Mouse (Mus musculus) liver, embryonic 12.5 days (tissue): ENCODE results near the gene Tle2. TPM values are rescaled to one million over a fixed set of nuclear protein-coding genes. Genes with fewer than 3 reads are reported as not detected.

Experiments used
- ATAC-seq: fragments of 200-750 bp; cut with Nextera tagmentation; 2 replicates; pipeline ENCODE4 v1.8.0; 2017; ENCODE audit warnings: moderate number of reproducible peaks, mild to moderate bottlenecking, moderate library complexity
- H3K27ac ChIP-seq: fragments of 300-500 bp; sonication (generic); 2 replicates; pipeline ENCODE4 v1.5.1; 2016; ENCODE audit warnings: mild to moderate bottlenecking
- H3K27me3 ChIP-seq: fragments of 300-500 bp; sonication (generic); replicated peaks from 2 replicates; pipeline ENCODE4 v1.6.1; 2016; ENCODE audit warnings: mild to moderate bottlenecking, moderate library complexity
- H3K36me3 ChIP-seq: fragments of 300-500 bp; sonication (generic); 2 replicates; pipeline ENCODE4 v1.6.1; 2016; ENCODE audit warnings: mild to moderate bottlenecking, moderate library complexity
- H3K4me1 ChIP-seq: fragments of 300-500 bp; sonication (generic); 2 replicates; pipeline ENCODE4 v1.6.1; 2016
- H3K4me2 ChIP-seq: fragments of 300-500 bp; sonication (generic); 2 replicates; pipeline ENCODE4 v1.6.1; 2016; ENCODE audit warnings: mild to moderate bottlenecking, moderate library complexity
- H3K4me3 ChIP-seq: fragments of 300-500 bp; sonication (generic); 2 replicates; pipeline ENCODE4 v1.5.1; 2016; ENCODE audit warnings: mild to moderate bottlenecking, moderate library complexity
- H3K9ac ChIP-seq: fragments of 300-500 bp; sonication (generic); 2 replicates; pipeline ENCODE4 v1.6.1; 2016; ENCODE audit warnings: mild to moderate bottlenecking, moderate library complexity
- H3K9me3 ChIP-seq: fragments of 300-500 bp; sonication (generic); replicated peaks from 2 replicates; pipeline ENCODE4 v1.6.1; 2016; ENCODE audit warnings: mild to moderate bottlenecking, moderate library complexity
- WGBS: fragments of 180-500 bp; shearing (Covaris S2); methylation state at CpG from one replicate; pipeline ENCODE4 v1.1.7; 2016; ENCODE audit not compliant: insufficient replicate concordance; 5-methylcytosine and 5-hydroxymethylcytosine counted together
- polyA plus RNA-seq: library from polyadenylated mRNA; unstranded; fragments of >200 nt; fragmentation: Nextera tagmentation; extraction: Ambion mirVana; gene quantifications from 2 replicates; pipeline ENCODE4 v1.2.1, GENCODE M21; 2016

The Tle2 gene
- polyA plus RNA-seq, 1 experiment from 2014 or later, result 4.8 TPM

DNA sequence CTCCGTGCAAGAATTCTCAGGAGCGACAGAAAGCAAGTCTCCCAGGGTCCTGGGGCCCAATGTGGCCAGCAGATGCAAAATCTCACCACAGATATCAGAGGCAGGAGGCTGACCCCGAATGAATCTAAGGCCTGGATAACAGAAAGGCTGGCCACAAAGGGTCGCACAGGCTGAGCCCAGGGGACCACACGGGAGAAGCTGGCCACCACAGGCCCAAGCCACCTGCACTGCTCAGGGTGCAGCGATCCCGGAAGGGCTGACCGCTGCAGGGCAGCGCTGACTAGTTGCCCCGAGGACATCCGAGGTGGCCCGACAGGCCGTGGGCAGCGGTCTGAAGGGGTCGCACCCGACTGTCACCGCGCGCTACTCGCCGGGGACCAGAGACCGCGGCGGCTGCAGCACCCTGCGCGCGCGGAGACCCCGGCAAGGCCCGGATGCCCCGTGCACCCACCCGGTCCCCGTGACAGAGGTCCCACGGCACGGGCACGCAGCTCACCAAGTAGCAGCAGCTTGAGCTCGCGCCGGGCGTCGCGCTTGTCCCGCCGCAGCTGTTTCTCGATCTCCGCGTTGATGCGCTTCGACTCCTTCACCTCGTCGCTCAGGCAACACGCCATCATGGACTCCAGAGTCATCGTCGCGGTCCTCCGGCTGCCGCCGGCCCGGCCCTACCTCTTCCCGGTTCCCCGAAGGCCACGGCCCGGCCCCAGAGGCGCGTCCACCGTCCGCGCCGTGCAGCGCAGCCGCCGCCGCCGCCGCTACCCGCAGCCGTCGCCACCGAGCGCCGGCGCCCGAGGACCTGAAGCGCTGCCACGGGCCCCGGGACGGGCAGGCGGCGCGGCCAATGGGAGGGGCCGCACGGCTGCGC lies 29.8 kb upstream of the Tle2 start:
- peak; percentile 5; the same call in 1 of the 2 replicates for ATAC-seq
- Histone ChIP-seq H3K9me3 (no peaks in the 10 kb centered on the region), H3K4me2 (peak overlapping the region; percentile 98), H3K4me3 (peak overlapping the region; percentile 90), H3K9ac (peak overlapping the region; percentile 93), H3K27me3 (no peaks in the 10 kb centered on the region), H3K4me1 (peaks cover 69% of the 10 kb centered on the region), H3K36me3 (peaks cover 29% of the 10 kb centered on the region), H3K27ac (peak overlapping the region; percentile 88)
- WGBS, result under 1% methylated on average over 93 of the region's 93 CpGs

DNA sequence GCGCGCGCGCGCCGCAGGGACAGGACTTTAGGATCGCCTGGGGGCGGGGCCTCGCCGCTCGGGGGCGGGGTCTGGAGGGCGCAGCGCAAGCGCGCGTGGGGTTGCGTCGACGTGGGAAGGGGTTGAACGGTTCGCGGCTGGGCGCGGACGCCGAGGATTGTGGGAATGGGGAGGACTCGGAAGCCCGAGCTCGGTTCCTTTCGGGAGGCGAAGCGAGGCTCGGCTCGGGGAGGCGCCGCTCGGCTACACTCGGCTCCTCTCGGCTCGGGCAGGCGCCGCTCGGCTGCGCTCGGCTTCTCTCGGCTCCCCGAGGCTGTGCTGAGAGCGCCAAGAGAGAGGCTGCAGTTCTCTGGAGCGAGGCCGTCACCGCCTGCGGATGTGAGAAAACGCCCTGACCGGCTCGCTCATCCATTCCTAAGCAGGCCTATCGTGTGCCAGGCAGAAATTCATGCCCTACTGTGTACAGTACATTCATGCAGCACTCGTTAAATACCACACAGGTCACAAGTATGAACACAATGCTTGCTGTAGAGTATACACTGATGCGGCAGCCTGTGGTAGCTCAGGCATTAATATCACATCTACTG lies 29.1 kb upstream of the Tle2 start, which contains the start of gene Gna11:
TSS of gene Gna11 (minus strand) at position 30 of the 587 bp plus-strand sequence.
- Histone ChIP-seq H3K9ac (peak within 1 kb of the TSS; percentile 93), H3K4me1 (peaks cover 63% of the 10 kb centered on the region), H3K36me3 (peaks cover 22% of the 10 kb centered on the region), H3K4me2 (peak within 1 kb of the TSS; percentile 98), H3K27ac (peak within 1 kb of the TSS; percentile 88), H3K9me3 (no peaks in the 10 kb centered on the region), H3K4me3 (peak within 1 kb of the TSS; percentile 90), H3K27me3 (no peaks in the 10 kb centered on the region)
- 1% methylated on average over 59 of the region's 59 CpGs for WGBS
- peak; percentile 89 for ATAC-seq

DNA sequence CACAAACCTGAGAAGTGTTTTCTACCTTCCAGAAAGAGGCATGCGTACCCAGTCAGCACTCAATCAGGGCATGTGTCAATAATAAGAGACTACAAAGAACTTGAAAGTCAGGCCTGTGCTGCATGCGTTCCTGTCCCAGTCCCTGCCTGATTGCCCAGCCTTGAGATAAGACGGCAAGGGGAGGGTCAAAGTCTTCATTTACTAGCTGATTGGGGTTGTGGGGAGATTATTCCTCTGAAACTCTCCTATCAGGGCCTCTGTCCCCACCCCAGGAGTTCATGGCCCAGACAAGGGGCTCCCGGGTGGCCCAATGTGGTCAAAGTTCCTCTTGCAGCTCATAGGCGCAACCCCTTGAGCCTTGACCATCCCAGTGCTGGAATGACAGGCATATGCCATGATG lies 28.0 kb upstream of the Tle2 start:
- Histone ChIP-seq H3K4me2 (peak overlapping the region; percentile 98), H3K4me1 (peaks cover 60% of the 10 kb centered on the region), H3K9me3 (no peaks in the 10 kb centered on the region), H3K36me3 (peaks cover 17% of the 10 kb centered on the region), H3K27me3 (no peaks in the 10 kb centered on the region), H3K27ac (peak overlapping the region; percentile 88), H3K9ac (peak overlapping the region; percentile 52), H3K4me3 (peak overlapping the region; percentile 8; the same call in 1 of the 2 replicates)
- ATAC-seq, result peak; percentile 45
- 14% methylated on average over 5 of the region's 5 CpGs for WGBS

DNA sequence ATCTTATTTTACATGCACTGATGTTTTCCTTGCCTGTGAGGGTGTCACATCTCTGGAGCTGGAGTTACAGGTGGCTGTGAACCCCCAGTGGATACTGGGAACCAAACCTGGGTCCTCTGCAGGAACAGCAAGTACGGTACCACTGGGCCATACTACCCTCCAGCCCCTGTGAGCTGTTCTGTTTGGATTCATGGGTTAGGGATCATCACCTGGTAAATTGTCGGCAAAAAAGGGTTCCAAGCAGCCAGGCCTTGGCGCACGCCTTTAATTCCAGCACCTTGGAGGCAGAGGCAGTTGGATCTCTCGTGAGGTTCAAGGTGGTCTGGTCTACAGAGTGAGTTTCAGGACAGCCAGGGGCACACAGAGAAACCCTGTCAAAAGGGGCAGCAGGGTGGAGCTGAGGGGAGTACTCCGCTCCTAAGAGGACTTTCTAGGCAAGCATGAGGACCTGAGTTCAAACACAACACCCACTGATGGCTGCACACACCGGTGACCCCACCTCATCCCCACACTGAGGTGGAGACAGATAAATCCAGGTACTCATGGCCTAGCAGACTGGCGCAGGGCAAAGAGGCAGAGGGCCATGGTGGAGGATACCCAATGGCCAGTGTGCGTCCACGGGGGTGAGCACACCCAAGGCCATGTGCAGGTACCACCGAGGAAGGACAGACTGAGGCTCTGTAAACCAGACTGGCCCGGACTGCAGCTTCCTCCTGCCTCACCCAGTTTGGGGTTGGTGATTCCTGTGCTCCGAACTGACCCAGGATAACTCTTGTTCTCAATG lies 27.4 kb upstream of the Tle2 start:
- H3K9me3 ChIP-seq, result no peaks in the 10 kb centered on the region
- WGBS, result 84% methylated on average over 13 of the region's 13 CpGs
- no peaks in the 10 kb centered on the region for H3K27me3 ChIP-seq
- H3K4me2 ChIP-seq, result peak overlapping the region; percentile 98
- H3K4me3 ChIP-seq, result no peak overlapping the region
- H3K4me1 ChIP-seq, result peaks cover 60% of the 10 kb centered on the region
- H3K36me3 ChIP-seq, result peaks cover 17% of the 10 kb centered on the region
- no peak for ATAC-seq
- H3K27ac ChIP-seq, result peak overlapping the region; percentile 88
- peak overlapping the region; percentile 52; the same call in 1 of the 2 replicates for H3K9ac ChIP-seq

DNA sequence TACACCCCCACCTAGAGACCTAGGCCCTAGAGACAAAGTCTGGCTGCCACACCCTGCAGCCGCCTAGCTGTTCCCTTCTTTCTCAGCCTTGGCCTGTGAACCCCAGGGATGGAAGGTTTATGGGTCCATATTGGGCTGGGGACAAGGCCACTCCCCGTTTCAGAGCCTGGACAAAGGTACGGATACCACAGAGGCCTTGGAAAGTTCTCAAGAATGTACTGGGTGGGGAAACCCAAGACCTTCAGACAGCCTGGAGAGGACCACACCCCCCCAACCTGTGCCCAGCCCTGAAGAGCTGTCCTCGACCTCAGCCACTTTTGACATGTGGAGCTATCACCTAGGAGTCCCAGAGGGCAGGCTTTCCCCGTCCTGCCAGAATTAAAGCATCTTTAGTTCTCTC lies 25.4 kb upstream of the Tle2 start:
- H3K4me1 ChIP-seq, result peaks cover 41% of the 10 kb centered on the region
- no peaks in the 10 kb centered on the region for H3K36me3 ChIP-seq
- ATAC-seq, result no peak
- peaks cover 6% of the 10 kb centered on the region for H3K9me3 ChIP-seq
- H3K4me3 ChIP-seq, result no peak overlapping the region
- H3K9ac ChIP-seq, result no peak overlapping the region
- no peak overlapping the region for H3K27ac ChIP-seq
- 61% methylated on average over 5 of the region's 5 CpGs for WGBS
- H3K27me3 ChIP-seq, result no peaks in the 10 kb centered on the region
- H3K4me2 ChIP-seq, result no peak overlapping the region

DNA sequence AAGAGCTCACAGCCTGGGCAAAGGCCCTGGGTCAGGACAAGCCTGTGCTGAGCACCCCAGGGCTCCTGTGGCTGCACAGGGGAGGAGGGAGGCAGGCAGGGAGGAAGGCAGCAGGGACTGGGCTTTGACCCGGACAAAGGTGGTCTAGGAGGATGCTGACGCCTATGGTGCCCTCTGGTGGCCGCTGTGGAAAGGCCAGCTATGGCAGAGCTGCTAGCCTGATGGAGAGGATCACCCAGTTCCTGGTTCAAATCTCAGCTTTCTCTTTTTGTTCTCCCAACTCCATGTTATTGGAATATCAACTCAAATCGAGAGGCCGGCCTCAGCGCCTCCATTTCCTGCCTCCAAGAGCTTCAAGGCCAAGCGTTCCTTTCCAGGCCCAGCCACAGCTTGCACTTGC lies 24.1 kb upstream of the Tle2 start:
- H3K36me3 ChIP-seq, result no peaks in the 10 kb centered on the region
- WGBS, result 9% methylated on average over 7 of the region's 7 CpGs
- no peak overlapping the region for H3K9ac ChIP-seq
- H3K9me3 ChIP-seq, result peaks cover 6% of the 10 kb centered on the region
- H3K4me2 ChIP-seq, result no peak overlapping the region
- peaks cover 34% of the 10 kb centered on the region for H3K4me1 ChIP-seq
- no peak overlapping the region for H3K4me3 ChIP-seq
- ATAC-seq, result no peak
- no peaks in the 10 kb centered on the region for H3K27me3 ChIP-seq
- H3K27ac ChIP-seq, result no peak overlapping the region

DNA sequence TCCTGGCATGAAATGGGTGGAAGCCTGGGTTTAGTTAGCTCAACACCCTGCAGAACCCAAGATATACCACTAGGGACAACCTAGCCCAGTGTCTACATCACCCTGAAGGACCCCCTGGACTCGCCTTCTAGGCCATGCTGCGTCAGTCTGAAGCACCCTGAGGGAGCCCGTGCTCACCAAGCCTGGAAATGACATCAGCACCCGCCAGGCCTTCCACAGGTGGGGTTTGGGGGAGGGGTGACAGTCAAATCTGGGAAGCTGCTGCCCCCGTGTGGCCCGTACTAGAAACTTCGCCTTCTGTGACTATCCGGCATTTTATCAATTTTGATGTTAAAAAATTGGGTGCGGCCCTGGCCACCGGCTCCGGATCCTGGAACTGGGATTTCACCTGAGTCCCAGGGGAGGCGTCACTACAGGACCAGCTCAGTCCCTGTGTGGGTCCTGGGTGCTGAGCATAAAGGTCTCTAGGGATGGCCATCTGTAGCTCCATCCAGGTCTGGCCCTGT lies 22.7 kb upstream of the Tle2 start:
- 5% methylated on average over 12 of the region's 12 CpGs for WGBS
- Histone ChIP-seq H3K4me2 (0 out of 2 replicates have a peak overlapping the region, but pooled peaks have one; percentile 1), H3K9me3 (peaks cover 6% of the 10 kb centered on the region), H3K36me3 (no peaks in the 10 kb centered on the region), H3K4me3 (no peak overlapping the region), H3K27ac (no peak overlapping the region), H3K4me1 (peaks cover 20% of the 10 kb centered on the region), H3K9ac (no peak overlapping the region), H3K27me3 (no peaks in the 10 kb centered on the region)
- ATAC-seq, result peak; percentile 72

DNA sequence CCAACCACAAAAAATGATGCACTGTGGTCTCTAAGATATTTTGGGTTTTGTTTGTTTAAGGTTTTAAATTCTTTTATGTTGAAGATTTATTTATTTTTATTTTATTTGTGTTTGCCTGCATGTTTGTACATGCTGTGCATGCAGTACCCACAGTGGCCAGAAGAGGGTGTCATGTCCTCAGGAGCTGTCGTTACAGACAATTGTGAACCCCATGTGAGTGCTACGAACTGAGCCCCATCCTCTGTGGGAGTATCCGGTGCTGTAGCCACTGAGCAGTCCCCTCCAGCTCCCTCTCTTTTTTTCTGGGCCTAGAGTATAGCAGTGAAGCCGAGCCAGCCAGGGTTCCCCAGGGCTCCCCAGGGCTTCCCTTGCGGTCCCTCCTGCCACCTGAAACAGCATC lies 21.1 kb upstream of the Tle2 start:
- peaks cover 6% of the 10 kb centered on the region for H3K9me3 ChIP-seq
- H3K4me3 ChIP-seq, result no peak overlapping the region
- ATAC-seq, result no peak
- no peak overlapping the region for H3K27ac ChIP-seq
- 78% methylated on average over 5 of the region's 5 CpGs for WGBS
- no peak overlapping the region for H3K9ac ChIP-seq
- H3K27me3 ChIP-seq, result no peaks in the 10 kb centered on the region
- H3K36me3 ChIP-seq, result no peaks in the 10 kb centered on the region
- peaks cover 13% of the 10 kb centered on the region for H3K4me1 ChIP-seq
- H3K4me2 ChIP-seq, result no peak overlapping the region

DNA sequence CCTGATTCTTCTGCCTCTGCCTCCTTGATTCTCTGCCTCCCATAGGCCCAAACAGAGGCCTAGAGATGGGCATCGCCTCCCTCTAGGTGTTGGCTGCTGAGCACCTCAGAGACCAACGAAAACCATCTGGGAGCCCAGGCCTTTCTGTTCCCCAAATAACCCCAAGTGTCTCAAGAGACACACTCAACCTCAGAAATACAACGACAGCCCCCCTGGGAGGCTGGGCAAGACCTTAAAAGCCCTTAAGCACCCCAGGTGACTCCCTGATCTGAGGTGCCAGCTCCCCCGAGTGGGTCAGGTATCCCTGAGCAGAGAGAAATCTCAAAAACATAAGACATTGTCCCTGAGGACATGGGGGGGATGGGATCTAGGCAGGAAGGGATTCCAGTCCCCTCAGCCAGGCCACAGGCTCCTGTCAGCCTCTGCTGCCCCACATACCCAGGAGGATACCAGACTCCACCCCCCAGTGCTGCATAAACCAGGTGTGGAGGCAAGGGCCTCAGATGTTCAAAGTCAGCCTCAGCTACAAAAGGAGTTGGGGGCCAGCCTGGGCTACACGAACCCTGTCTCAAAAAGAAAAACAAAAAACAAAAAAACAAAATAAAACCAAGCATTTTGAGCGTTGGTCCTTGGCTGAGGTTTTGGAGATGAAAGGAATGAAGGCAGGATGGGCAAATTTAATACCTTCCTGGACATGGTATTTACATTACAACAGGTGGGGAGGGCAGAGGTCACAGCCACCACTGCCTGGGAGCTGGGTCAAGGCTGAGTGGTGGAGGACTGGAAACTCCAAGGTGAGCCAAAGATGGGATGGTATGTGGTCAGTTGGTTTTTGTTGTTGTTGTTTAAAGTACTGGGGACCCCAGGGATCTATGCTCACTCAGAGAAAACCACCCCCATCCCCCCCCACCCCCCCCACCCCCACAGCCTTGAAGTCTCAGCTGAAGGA lies 20.3 kb upstream of the Tle2 start:
- Histone ChIP-seq H3K9ac (no peak overlapping the region), H3K9me3 (peaks cover 6% of the 10 kb centered on the region), H3K27ac (no peak overlapping the region), H3K4me1 (peaks cover 18% of the 10 kb centered on the region), H3K27me3 (no peaks in the 10 kb centered on the region), H3K4me2 (no peak overlapping the region), H3K36me3 (no peaks in the 10 kb centered on the region), H3K4me3 (no peak overlapping the region)
- WGBS, result 70% methylated on average over 6 of the region's 6 CpGs
- no peak for ATAC-seq

DNA sequence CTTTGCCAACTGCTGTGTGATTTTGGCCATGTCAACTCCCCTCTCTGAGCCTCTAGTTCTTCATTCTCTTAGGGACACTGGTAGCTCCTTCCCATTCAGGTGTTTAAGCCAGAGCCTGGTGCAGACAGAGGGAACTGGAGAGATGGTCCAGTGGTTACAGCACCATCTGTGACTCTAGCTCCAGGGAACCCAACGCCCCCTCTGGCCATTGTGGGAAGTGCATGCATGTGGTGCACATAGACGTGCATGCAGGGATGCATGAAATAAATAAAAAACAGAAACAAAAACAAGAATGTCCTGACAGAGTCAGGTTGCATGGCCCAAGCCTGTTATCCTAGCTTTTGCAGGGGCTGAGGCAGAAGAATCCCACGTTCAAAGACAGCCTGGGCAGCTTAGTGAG lies 18.1 kb upstream of the Tle2 start:
- 67% methylated on average over 3 of the region's 3 CpGs for WGBS
- Histone ChIP-seq H3K4me2 (no peak overlapping the region), H3K9me3 (peaks cover 6% of the 10 kb centered on the region), H3K4me3 (no peak overlapping the region), H3K27me3 (no peaks in the 10 kb centered on the region), H3K4me1 (peaks cover 33% of the 10 kb centered on the region), H3K9ac (no peak overlapping the region), H3K36me3 (peaks cover 2% of the 10 kb centered on the region; the same call in 1 of the 2 replicates), H3K27ac (no peak overlapping the region)
- ATAC-seq, result no peak

DNA sequence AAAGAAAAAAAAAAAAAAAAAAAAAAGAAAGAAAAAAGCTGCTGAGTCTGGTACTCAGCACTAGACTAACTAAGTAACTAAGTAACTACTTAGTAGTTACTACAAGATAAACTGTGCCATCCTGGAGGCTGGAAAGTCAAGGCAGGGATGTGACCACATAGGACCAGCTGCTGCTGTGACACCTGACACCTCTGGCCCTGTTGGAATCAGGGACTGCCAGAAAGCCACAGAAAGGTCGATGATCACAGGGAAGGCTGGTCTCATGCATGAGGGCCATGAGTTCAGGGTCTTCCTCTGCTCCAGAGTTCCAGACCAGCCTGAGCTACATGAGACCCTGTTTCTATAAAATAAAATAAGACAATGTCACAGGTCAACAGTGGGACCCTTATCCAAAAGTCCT lies 16.9 kb upstream of the Tle2 start:
- peaks cover 14% of the 10 kb centered on the region for H3K36me3 ChIP-seq
- ATAC-seq, result no peak

More for the DNA sequence above, 16.9 kb upstream of the Tle2 start:
- H3K9ac ChIP-seq, result no peak overlapping the region
- H3K4me2 ChIP-seq, result no peak overlapping the region
- 35% methylated on average over 1 of the region's 1 CpGs for WGBS
- no peak overlapping the region for H3K4me3 ChIP-seq
- H3K27me3 ChIP-seq, result no peaks in the 10 kb centered on the region
- H3K27ac ChIP-seq, result no peak overlapping the region
- peaks cover 38% of the 10 kb centered on the region for H3K4me1 ChIP-seq
- H3K9me3 ChIP-seq, result peaks cover 6% of the 10 kb centered on the region
